In the genomic region with DNA sequence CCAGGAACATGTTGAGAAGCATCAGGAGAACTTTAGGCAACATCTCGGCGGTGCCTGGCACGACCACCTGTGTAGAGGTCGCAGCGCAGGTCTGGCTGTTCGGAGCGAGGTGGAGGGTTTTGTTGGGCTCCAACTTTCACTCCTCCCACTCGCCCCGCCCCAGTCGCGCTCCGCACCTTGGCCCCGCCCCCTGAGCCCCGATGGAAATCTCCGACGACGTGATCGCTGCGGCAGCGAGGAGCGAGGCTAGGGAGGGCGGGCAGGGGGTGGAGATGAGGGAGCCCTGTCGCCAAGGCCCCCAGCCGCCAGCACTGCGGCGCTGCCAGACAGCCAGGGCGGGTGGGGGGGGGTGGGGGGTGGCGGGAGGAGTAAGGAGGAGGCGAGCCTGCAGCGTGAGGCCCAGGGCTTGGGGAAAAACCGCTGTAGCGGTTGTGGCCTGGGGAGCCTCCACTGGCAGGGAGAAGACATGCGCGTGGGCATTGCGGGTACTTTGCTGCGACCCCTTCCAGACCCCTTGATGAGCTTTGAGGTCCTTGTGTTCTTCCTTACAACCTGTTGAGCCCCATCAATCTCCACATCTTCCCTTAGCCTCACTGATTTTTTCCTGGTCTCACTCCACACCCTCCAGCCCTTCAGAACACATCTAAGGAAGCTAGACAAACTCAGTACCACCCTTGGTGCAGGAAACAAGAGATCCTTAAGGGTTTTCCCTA, we compare ENCODE assay signal across 9 mouse cellular contexts. TPM values are rescaled to one million over a fixed set of nuclear protein-coding genes. Genes with fewer than 3 reads are reported as not detected.
DNase-seq lines count a peak whose midpoint lies in the region; ATAC-seq and TF ChIP-seq lines count a peak whose summit lies in the region.
"Had no signal": no experiment of that assay in that cellular context is flagged by ENCODE, and none has a peak within 500 bp of the region (broad histone marks: within the 10 kb centered on the region; RNA-seq: fewer than 3 reads in every experiment).

Gene Gabre, minus strand, starts transcription at position 145 of the 713 bp plus-strand sequence.

- TF ChIP-seq CTCF in E14TG2a.4 (conservative IDR thresholded peaks at IDR 0.05; ENCODE audit: low read length): no peak

- H3K4me1 ChIP-seq in E14TG2a.4 (replicated peaks; ENCODE audit: low read depth, low read length): no peaks in the 10 kb centered on the region
- H3K4me1 ChIP-seq in hindbrain, embryonic 14.5 days (replicated peaks; ENCODE audit: control insufficient read depth, insufficient read depth, low read length): no peaks in the 10 kb centered on the region
- no peaks in the 10 kb centered on the region for H3K4me1 ChIP-seq in liver, embryonic 11.5 days (replicated peaks; ENCODE audit: control insufficient read depth, insufficient read depth, low read length)
- H3K4me1 ChIP-seq in neural tube, embryonic 11.5 days (ENCODE audit: control insufficient read depth, insufficient read depth, low read length): no peaks in the 10 kb centered on the region

- peak within 1 kb of the TSS; percentile 67 for H3K4me2 ChIP-seq in hindbrain, embryonic 14.5 days (replicated peaks)
- peak within 1 kb of the TSS; percentile 63 for H3K4me2 ChIP-seq in liver, embryonic 11.5 days
- peak within 1 kb of the TSS; percentile 65 for H3K4me2 ChIP-seq in neural tube, embryonic 11.5 days (ENCODE audit: low read depth)

- H3K9me3 ChIP-seq in E14TG2a.4 (ENCODE audit: low read length): no peaks in the 10 kb centered on the region
- no peaks in the 10 kb centered on the region for H3K9me3 ChIP-seq in hindbrain, embryonic 14.5 days (ENCODE audit: control insufficient read depth, low read length)
- no peaks in the 10 kb centered on the region for H3K9me3 ChIP-seq in liver, embryonic 11.5 days (ENCODE audit: control insufficient read depth, low read length)
- no peaks in the 10 kb centered on the region for H3K9me3 ChIP-seq in neural tube, embryonic 11.5 days (ENCODE audit: control insufficient read depth, low read length)

- H3K27me3 ChIP-seq in E14TG2a.4 (ENCODE audit: insufficient read depth, low read length): peaks cover 8% of the 10 kb centered on the region; the same call in 1 of the 2 replicates
- H3K27me3 ChIP-seq in hindbrain, embryonic 14.5 days (ENCODE audit: control insufficient read depth, insufficient read depth, low read length): no peaks in the 10 kb centered on the region
- no peaks in the 10 kb centered on the region for H3K27me3 ChIP-seq in liver, embryonic 11.5 days (replicated peaks; ENCODE audit: control insufficient read depth, insufficient read depth, low read length)
- H3K27me3 ChIP-seq in neural tube, embryonic 11.5 days (ENCODE audit: control insufficient read depth, insufficient read depth, low read length): no peaks in the 10 kb centered on the region

- WGBS in hindbrain, embryonic 14.5 days: 21% methylated on average over 30 of the region's 36 CpGs
- WGBS in liver, embryonic 11.5 days: 15% methylated on average over 20 of the region's 36 CpGs
- WGBS in neural tube, embryonic 11.5 days: 18% methylated on average over 24 of the region's 36 CpGs

- H3K9ac ChIP-seq in hindbrain, embryonic 14.5 days: peak within 1 kb of the TSS; percentile 34; the same call in 1 of the 2 replicates
- no peak within 1 kb of the TSS for H3K9ac ChIP-seq in liver, embryonic 11.5 days (ENCODE audit: low read depth, low read length)
- H3K9ac ChIP-seq in neural tube, embryonic 11.5 days (ENCODE audit: low read length): peak within 1 kb of the TSS; percentile 18; the same call in 1 of the 2 replicates

- peak; percentile 82 for ATAC-seq in hindbrain, embryonic 14.5 days (ENCODE audit: low FRiP score)
- peak; percentile 57 for ATAC-seq in liver, embryonic 11.5 days (replicated peaks; ENCODE audit: low FRiP score)
- ATAC-seq in neural tube, embryonic 11.5 days (ENCODE audit: insufficient read depth, low FRiP score, low TSS enrichment): peak; percentile 87

- H3K27ac ChIP-seq in hindbrain, embryonic 14.5 days: no peak within 1 kb of the TSS
- H3K27ac ChIP-seq in liver, embryonic 11.5 days (ENCODE audit: low read depth, low read length): no peak within 1 kb of the TSS
- H3K27ac ChIP-seq in neural tube, embryonic 11.5 days (ENCODE audit: low read depth, low read length): no peak within 1 kb of the TSS

- peak; percentile 72 for DNase-seq in adrenal gland, postnatal 14 days
- peak; percentile 15 for DNase-seq in gastrocnemius, adult 18-20 months (ENCODE audit: low spot score)
- DNase-seq in hindbrain, embryonic 14.5 days (ENCODE audit: low spot score): peak; percentile 27
- DNase-seq in liver, embryonic 11.5 days (ENCODE audit: low spot score): peak; percentile 36
- peak; percentile 69 for DNase-seq in neural tube, embryonic 11.5 days (ENCODE audit: low spot score)
- DNase-seq in urinary bladder, postnatal 36 days (ENCODE audit: low spot score in 2 of 2): peak; percentile 1 to 12
- DNase-seq in cerebellum, adult 11-12 months: no peak

- H3K4me3 ChIP-seq in E14TG2a.4 (replicated peaks; ENCODE audit: low read length): peak within 1 kb of the TSS; percentile 68
- peak within 1 kb of the TSS; percentile 39 for H3K4me3 ChIP-seq in hindbrain, embryonic 14.5 days (replicated peaks; ENCODE audit: low read length)
- peak within 1 kb of the TSS; percentile 41 for H3K4me3 ChIP-seq in liver, embryonic 11.5 days (ENCODE audit: low read depth, low read length)
- H3K4me3 ChIP-seq in neural tube, embryonic 11.5 days (ENCODE audit: low read depth, low read length): peak within 1 kb of the TSS; percentile 36
- H3K4me3 ChIP-seq: erythroblast, embryonic 14.5 days had no signal

- no peaks in the 10 kb centered on the region for H3K36me3 ChIP-seq in E14TG2a.4 (ENCODE audit: insufficient read depth, low read length)
- no peaks in the 10 kb centered on the region for H3K36me3 ChIP-seq in hindbrain, embryonic 14.5 days (replicated peaks; ENCODE audit: control insufficient read depth, insufficient read depth)
- H3K36me3 ChIP-seq in liver, embryonic 11.5 days (ENCODE audit: control insufficient read depth, insufficient read depth, low read length): no peaks in the 10 kb centered on the region
- H3K36me3 ChIP-seq in neural tube, embryonic 11.5 days (ENCODE audit: control insufficient read depth, insufficient read depth, low read length): no peaks in the 10 kb centered on the region

RNA-seq across cellular contexts. Expression of gene Gabre, which starts in this region (rescaled TPM):
- total RNA-seq in adrenal gland, postnatal 14 days (2021): 0.63 and 0.71 TPM in 2 replicates
- total RNA-seq in gastrocnemius, adult 18-20 months (2021): under 1 TPM; 0.19 to 0.34 TPM
- 0.67 and 0.92 TPM in 2 replicates for polyA plus RNA-seq in hindbrain, embryonic 14.5 days (2014; fragmentation: Nextera tagmentation; extraction: Ambion mirVana)
- 0.39 and 1.7 TPM in 2 replicates for polyA plus RNA-seq in liver, embryonic 11.5 days (2014; fragmentation: Nextera tagmentation; extraction: Ambion mirVana)
- polyA plus RNA-seq in neural tube, embryonic 11.5 days (2014; fragmentation: Nextera tagmentation; extraction: Ambion mirVana): 0.59 and 0.64 TPM in 2 replicates
- polyA plus RNA-seq: erythroblast, embryonic 14.5 days had no signal

Comparison
In these comparisons a context has a peak if more than half of its experiments do, and no peak if none do; other contexts are left out.
1. Peak in DNase-seq in adrenal gland, postnatal 14 days; RNA of the gene not detected or under 1 TPM.
2. Peak in DNase-seq in gastrocnemius, adult 18-20 months; RNA of the gene not detected or under 1 TPM.
3. Peak in DNase-seq, ATAC-seq, H3K4me3 ChIP-seq, H3K9ac ChIP-seq and H3K4me2 ChIP-seq in hindbrain, embryonic 14.5 days; RNA of the gene not detected or under 1 TPM.
4. Peak in DNase-seq, ATAC-seq, H3K4me3 ChIP-seq, H3K9ac ChIP-seq and H3K4me2 ChIP-seq in neural tube, embryonic 11.5 days; RNA of the gene not detected or under 1 TPM.